Mouse (Mus musculus) liver, postnatal 0 days (tissue): Measurements from ENCODE around the gene 6030468B19Rik.

Experiments used
- CTCF ChIP-seq: sonication (generic); IDR thresholded peaks from 2 replicates; pipeline ENCODE4 v1.5.1; 2016; ENCODE audit warnings: antibody characterized with exemption, low read depth
- EP300 ChIP-seq: IDR thresholded peaks from 2 replicates; pipeline ENCODE4 v1.6.1; 2016; ENCODE audit warnings: antibody characterized with exemption, low read depth, mild to moderate bottlenecking

GRCm38 (mm10) chr11:117786294-117786693, 11.2 kb upstream of the 6030468B19Rik start:
- TF ChIP-seq CTCF (peak; percentile 89), EP300 (no peak)
